17 mouse cellular contexts compared by ENCODE assay signal in genomic region chr13:56780746-56781469, GRCm38 (mm10). TPM values are rescaled to one million over a fixed set of nuclear protein-coding genes. Genes with fewer than 3 reads are reported as not detected.
DNase-seq lines count a peak whose midpoint lies in the region; ATAC-seq lines count a peak whose summit lies in the region.
"Had no signal": no experiment of that assay in that cellular context is flagged by ENCODE, and none has a peak within 500 bp of the region (broad histone marks: within the 10 kb centered on the region; RNA-seq: fewer than 3 reads in every experiment).

No protein-coding gene starts in this region.

- H3K27me3 ChIP-seq in midbrain, embryonic 10.5 days (ENCODE audit: low read depth, poor library complexity, severe bottlenecking): peaks cover 4% of the 10 kb centered on the region; the same call in 1 of the 2 replicates
- H3K27me3 ChIP-seq in midbrain, embryonic 11.5 days (ENCODE audit: control insufficient read depth, insufficient read depth, low read length): no peaks in the 10 kb centered on the region
- H3K27me3 ChIP-seq in hindbrain, embryonic 16.5 days (replicated peaks; ENCODE audit: control insufficient read depth, insufficient read depth, low read length): no peaks in the 10 kb centered on the region
- H3K27me3 ChIP-seq: limb, embryonic 13.5 days had no signal

- ATAC-seq in midbrain, embryonic 11.5 days (ENCODE audit: low FRiP score): no peak
- ATAC-seq in hindbrain, embryonic 16.5 days: peak; percentile 57
- no peak for ATAC-seq in inflammation-experienced regulatory T-cells, adult 6 months

- peak; percentile 10 for DNase-seq in adrenal gland, postnatal 25 days
- DNase-seq in adrenal gland, adult 8-10 months: no peak
- no peak for DNase-seq in midbrain, embryonic 10.5 days (ENCODE audit: low spot score)
- no peak for DNase-seq in midbrain, embryonic 11.5 days (ENCODE audit: low spot score, missing footprints)
- DNase-seq in telencephalon, adult 2 months (ENCODE audit: low read depth, low spot score): peak; percentile 48
- no peak for DNase-seq in gastrocnemius, postnatal 36 days
- DNase-seq: cerebellum, adult 11-12 months; embryo, embryonic 11 days; gastrocnemius, postnatal 10 days; kidney, adult 11 months; lung, adult 2 months had no signal

- peaks cover 13% of the 10 kb centered on the region for H3K4me1 ChIP-seq in midbrain, embryonic 10.5 days
- H3K4me1 ChIP-seq in midbrain, embryonic 11.5 days (ENCODE audit: control insufficient read depth, insufficient read depth, low read length): no peaks in the 10 kb centered on the region
- peaks cover 11% of the 10 kb centered on the region for H3K4me1 ChIP-seq in hindbrain, embryonic 16.5 days (ENCODE audit: control insufficient read depth, insufficient read depth, low read depth, low read length)
- H3K4me1 ChIP-seq: limb, embryonic 13.5 days had no signal

- WGBS in midbrain, embryonic 10.5 days: 74% methylated on average over 13 of the region's 13 CpGs
- 65% methylated on average over 13 of the region's 13 CpGs for WGBS in midbrain, embryonic 11.5 days
- WGBS in hindbrain, embryonic 16.5 days: 40% methylated on average over 13 of the region's 13 CpGs

- peaks cover 4% of the 10 kb centered on the region; the same call in 1 of the 2 replicates for H3K9me3 ChIP-seq in midbrain, embryonic 10.5 days (replicated peaks)
- H3K9me3 ChIP-seq in midbrain, embryonic 11.5 days (ENCODE audit: control insufficient read depth, low read length): no peaks in the 10 kb centered on the region; the same call in 1 of the 2 replicates
- peaks cover 4% of the 10 kb centered on the region; the same call in 1 of the 2 replicates for H3K9me3 ChIP-seq in hindbrain, embryonic 16.5 days (ENCODE audit: control insufficient read depth, low read length)

- no peak overlapping the region for H3K9ac ChIP-seq in midbrain, embryonic 11.5 days (ENCODE audit: low read length)
- H3K9ac ChIP-seq in hindbrain, embryonic 16.5 days (ENCODE audit: low read depth, low read length): peak overlapping the region; percentile 1; the same call in 1 of the 2 replicates
- H3K9ac ChIP-seq: limb, embryonic 13.5 days had no signal

- no peak overlapping the region for H3K4me3 ChIP-seq in midbrain, embryonic 10.5 days
- H3K4me3 ChIP-seq in midbrain, embryonic 11.5 days (ENCODE audit: low read depth, low read length): no peak overlapping the region
- H3K4me3 ChIP-seq in hindbrain, embryonic 16.5 days (ENCODE audit: low read length): no peak overlapping the region
- H3K4me3 ChIP-seq: erythroblast, embryonic 14.5 days; limb, embryonic 13.5 days had no signal

- peak overlapping the region; percentile 46; the same call in 1 of the 2 replicates for H3K27ac ChIP-seq in midbrain, embryonic 10.5 days (replicated peaks)
- H3K27ac ChIP-seq in midbrain, embryonic 11.5 days (ENCODE audit: low read depth, low read length): no peak overlapping the region
- peak overlapping the region; percentile 55 for H3K27ac ChIP-seq in hindbrain, embryonic 16.5 days (ENCODE audit: low read depth, low read length)
- H3K27ac ChIP-seq: limb, embryonic 13.5 days had no signal

- intact Hi-C loops in gastrocnemius, postnatal 36 days (cut with DNase I): no loop called here

- H3K36me3 ChIP-seq in midbrain, embryonic 10.5 days: no peaks in the 10 kb centered on the region
- H3K36me3 ChIP-seq in midbrain, embryonic 11.5 days (ENCODE audit: control insufficient read depth, insufficient read depth, low read length): no peaks in the 10 kb centered on the region
- H3K36me3 ChIP-seq in hindbrain, embryonic 16.5 days (ENCODE audit: control insufficient read depth, insufficient read depth, low read length): no peaks in the 10 kb centered on the region
- H3K36me3 ChIP-seq: G1E; limb, embryonic 13.5 days had no signal

- H3K4me2 ChIP-seq in midbrain, embryonic 11.5 days: no peak overlapping the region
- no peak overlapping the region for H3K4me2 ChIP-seq in hindbrain, embryonic 16.5 days (ENCODE audit: low read length)
- H3K4me2 ChIP-seq: limb, embryonic 13.5 days had no signal

RNA-seq across cellular contexts. Expression of gene Gm45623, which starts 27.3 kb away (rescaled TPM):
- not detected in 2 replicates for total RNA-seq in adrenal gland, postnatal 25 days (2021)
- total RNA-seq in adrenal gland, adult 8-10 months (2022): not detected
- not detected in 2 replicates for polyA plus RNA-seq in midbrain, embryonic 10.5 days (2016; fragmentation: Nextera tagmentation; extraction: Ambion mirVana)
- not detected in 2 replicates for polyA plus RNA-seq in midbrain, embryonic 11.5 days (2014; fragmentation: Nextera tagmentation; extraction: Ambion mirVana)
- 2.5 and 2.8 TPM in 2 replicates for polyA plus RNA-seq in hindbrain, embryonic 16.5 days (2015; fragmentation: Nextera tagmentation; extraction: Ambion mirVana)
- not detected for polyA plus RNA-seq in inflammation-experienced regulatory T-cells, adult 6 months (2017; shearing (Covaris generic))
- not detected for total RNA-seq in gastrocnemius, postnatal 36 days (2021)
- total RNA-seq: gastrocnemius, postnatal 10 days; megakaryocyte-erythroid progenitor cell, adult 5-6 weeks had no signal
- polyA plus RNA-seq: erythroblast, embryonic 14.5 days; G1E had no signal

Comparison
In these comparisons a context has a peak if more than half of its experiments do, and no peak if none do; other contexts are left out.
1. DNase-seq: peak in adrenal gland, postnatal 25 days (single experiment) and telencephalon, adult 2 months (single experiment); none in adrenal gland, adult 8-10 months (single experiment), midbrain, embryonic 10.5 days (single experiment), midbrain, embryonic 11.5 days (single experiment) and gastrocnemius, postnatal 36 days (0 of 2).